Comparison of ENCODE assay signal across 8 mouse cellular contexts in genomic region chr14:78731240-78731639, GRCm38 (mm10). TPM values are rescaled to one million over a fixed set of nuclear protein-coding genes. Genes with fewer than 3 reads are reported as not detected.
DNase-seq lines count a peak whose midpoint lies in the region; ATAC-seq and TF ChIP-seq lines count a peak whose summit lies in the region.

No protein-coding gene starts in this region.

- H3K9me3 ChIP-seq in CH12.LX (replicated peaks; ENCODE audit: low read length), result no peaks in the 10 kb centered on the region
- H3K9me3 ChIP-seq in forebrain, embryonic 14.5 days (replicated peaks; ENCODE audit: control insufficient read depth, low read length), result no peaks in the 10 kb centered on the region
- H3K9me3 ChIP-seq in hindbrain, embryonic 15.5 days, result no peaks in the 10 kb centered on the region
- no peaks in the 10 kb centered on the region for H3K9me3 ChIP-seq in midbrain, embryonic 10.5 days (replicated peaks)
- H3K9me3 ChIP-seq in stomach, postnatal 0 days (ENCODE audit: control insufficient read depth, low read length), result no peaks in the 10 kb centered on the region

- no peak for ATAC-seq in forebrain, embryonic 14.5 days
- ATAC-seq in hindbrain, embryonic 15.5 days (ENCODE audit: low FRiP score, low read depth), result no peak
- no peak for ATAC-seq in stomach, postnatal 0 days (ENCODE audit: low FRiP score, low TSS enrichment)

- WGBS in bone marrow, adult 2 months, result 11% methylated on average over 12 of the region's 12 CpGs
- WGBS in forebrain, embryonic 14.5 days, result 10% methylated on average over 12 of the region's 12 CpGs
- 3% methylated on average over 12 of the region's 12 CpGs for WGBS in hindbrain, embryonic 15.5 days
- WGBS in midbrain, embryonic 10.5 days, result 7% methylated on average over 12 of the region's 12 CpGs
- WGBS in stomach, postnatal 0 days, result 21% methylated on average over 12 of the region's 12 CpGs

- H3K36me3 ChIP-seq in CH12.LX (replicated peaks in 1 of 2; ENCODE audit: control insufficient read depth in 1 of 2, insufficient read depth in 1 of 2, low read length in 1 of 2), result no peaks in the 10 kb centered on the region
- no peaks in the 10 kb centered on the region for H3K36me3 ChIP-seq in forebrain, embryonic 14.5 days (ENCODE audit: control insufficient read depth, insufficient read depth, low read length)
- no peaks in the 10 kb centered on the region for H3K36me3 ChIP-seq in hindbrain, embryonic 15.5 days
- H3K36me3 ChIP-seq in midbrain, embryonic 10.5 days, result no peaks in the 10 kb centered on the region
- no peaks in the 10 kb centered on the region for H3K36me3 ChIP-seq in stomach, postnatal 0 days (ENCODE audit: control insufficient read depth, insufficient read depth, low read length)

- TF ChIP-seq POLR2A in CH12.LX (IDR thresholded peaks at IDR 0.05; ENCODE audit: low read depth, low read length), result no peak
- no peak for TF ChIP-seq POLR2A in bone marrow, adult 2 months (IDR thresholded peaks at IDR 0.05; ENCODE audit: borderline replicate concordance, control insufficient read depth, low read depth, low read length)

- no peak for TF ChIP-seq EP300 in CH12.LX (IDR thresholded peaks at IDR 0.05; ENCODE audit: low read length)
- TF ChIP-seq EP300 in stomach, postnatal 0 days (optimal IDR thresholded peaks at IDR 0.05), result no peak

- H3K27me3 ChIP-seq in CH12.LX (replicated peaks), result no peaks in the 10 kb centered on the region
- H3K27me3 ChIP-seq in forebrain, embryonic 14.5 days (replicated peaks; ENCODE audit: control insufficient read depth, insufficient read depth, low read length), result peaks cover 4% of the 10 kb centered on the region; the same call in 1 of the 2 replicates
- H3K27me3 ChIP-seq in hindbrain, embryonic 15.5 days, result 0 out of 2 replicates have a peak, but pooled peaks cover 7% of the 10 kb centered on the region
- peaks cover 85% of the 10 kb centered on the region for H3K27me3 ChIP-seq in midbrain, embryonic 10.5 days (ENCODE audit: low read depth, poor library complexity, severe bottlenecking)
- no peaks in the 10 kb centered on the region for H3K27me3 ChIP-seq in stomach, postnatal 0 days (ENCODE audit: control insufficient read depth, insufficient read depth, low read length)

- H3K4me2 ChIP-seq in CH12.LX (ENCODE audit: insufficient read depth, low read depth, poor library complexity, severe bottlenecking), result peak overlapping the region; percentile 91
- peak overlapping the region; percentile 99 for H3K4me2 ChIP-seq in forebrain, embryonic 14.5 days (ENCODE audit: low read length)
- H3K4me2 ChIP-seq in hindbrain, embryonic 15.5 days, result peak overlapping the region; percentile 90
- peak overlapping the region; percentile 97 for H3K4me2 ChIP-seq in stomach, postnatal 0 days (replicated peaks; ENCODE audit: low read depth)

- DNase-seq in CH12.LX (ENCODE audit: extremely low read depth), result no peak
- DNase-seq in forebrain, embryonic 14.5 days (ENCODE audit: low spot score), result peak; percentile 48
- DNase-seq in left cerebral cortex, postnatal 4 days, result peak; percentile 35
- peak; percentile 36 for DNase-seq in midbrain, embryonic 10.5 days (ENCODE audit: low spot score)
- no peak for DNase-seq in stomach, postnatal 0 days (ENCODE audit: low spot score)
- DNase-seq in c-Kit-positive CD71-positive TER-119-positive erythroid progenitor cells, embryonic 14.5 days (ENCODE audit: low spot score), result no peak

- in situ Hi-C loops in CH12.LX (cut with MboI; ENCODE audit: low pct_ligation_motif_present, low pct_unique_long_range_greater_than_20kb, low sequenced_read_pairs), result no loop called here

- TF ChIP-seq RAD21 in CH12.LX (IDR thresholded peaks at IDR 0.05; ENCODE audit: low read depth, low read length), result no peak; the same call in 1 of the 2 replicates

- H3K27ac ChIP-seq in CH12.LX (ENCODE audit: insufficient read depth, low read depth), result no peak overlapping the region
- H3K27ac ChIP-seq in bone marrow, adult 2 months (ENCODE audit: control insufficient read depth, insufficient read depth, low read depth, low read length, poor library complexity), result no peak overlapping the region
- H3K27ac ChIP-seq in forebrain, embryonic 14.5 days (ENCODE audit: low read depth, low read length), result no peak overlapping the region
- no peak overlapping the region for H3K27ac ChIP-seq in hindbrain, embryonic 15.5 days (replicated peaks)
- no peak overlapping the region for H3K27ac ChIP-seq in midbrain, embryonic 10.5 days (replicated peaks)
- no peak overlapping the region for H3K27ac ChIP-seq in stomach, postnatal 0 days (replicated peaks)

- TF ChIP-seq CTCF in CH12.LX (conservative IDR thresholded peaks at IDR 0.05 in 1 of 2, IDR thresholded peaks at IDR 0.05 in 1 of 2; ENCODE audit: low read depth in 2 of 2, low read length in 2 of 2), result peak in 1 of 2 experiments; percentile 6; a peak in 1 of 4 replicates
- no peak for TF ChIP-seq CTCF in bone marrow, adult 2 months (IDR thresholded peaks at IDR 0.05; ENCODE audit: control insufficient read depth, insufficient read depth, low read length)
- TF ChIP-seq CTCF in stomach, postnatal 0 days (IDR thresholded peaks at IDR 0.05; ENCODE audit: low read depth), result peak; percentile 51

- dilution Hi-C loops in CH12.LX (cut with MboI; ENCODE audit: extremely low pct_ligation_motif_present, extremely low pct_unique_long_range_greater_than_20kb, low sequenced_read_pairs), result no loop called here

- H3K9ac ChIP-seq in CH12.LX (ENCODE audit: insufficient read depth, low read depth), result no peak overlapping the region
- peak overlapping the region; percentile 80 for H3K9ac ChIP-seq in forebrain, embryonic 14.5 days (ENCODE audit: low read length)
- peak overlapping the region; percentile 88 for H3K9ac ChIP-seq in hindbrain, embryonic 15.5 days
- H3K9ac ChIP-seq in stomach, postnatal 0 days (ENCODE audit: low read length), result no peak overlapping the region

- intact Hi-C loops in left cerebral cortex, postnatal 4 days (cut with DNase I), result loop anchor here (5.0 kb wide), 2 partner anchors 116 to 376 kb away; partner anchors contain the start of gene Vwa8

- no peaks in the 10 kb centered on the region for H3K79me2 ChIP-seq in CH12.LX (replicated peaks; ENCODE audit: control insufficient read depth, extremely low read depth, insufficient read depth, poor library complexity, severe bottlenecking)

- peak overlapping the region; percentile 40 to 95 (median 70) for H3K4me3 ChIP-seq in CH12.LX (replicated peaks in 1 of 3; ENCODE audit: low read depth in 2 of 3, low read length in 2 of 3, poor library complexity in 1 of 3)
- peak overlapping the region; percentile 68 for H3K4me3 ChIP-seq in bone marrow, adult 2 months (replicated peaks; ENCODE audit: control insufficient read depth, low read depth, low read length)
- H3K4me3 ChIP-seq in forebrain, embryonic 14.5 days (ENCODE audit: low read depth, low read length), result peak overlapping the region; percentile 75
- peak overlapping the region; percentile 85 for H3K4me3 ChIP-seq in hindbrain, embryonic 15.5 days
- H3K4me3 ChIP-seq in midbrain, embryonic 10.5 days, result peak overlapping the region; percentile 82
- peak overlapping the region; percentile 75 for H3K4me3 ChIP-seq in stomach, postnatal 0 days (ENCODE audit: low read depth, low read length)

- H3K4me1 ChIP-seq in CH12.LX (ENCODE audit: control insufficient read depth in 1 of 2, insufficient read depth in 2 of 2), result peaks cover 7 to 32% of the 10 kb centered on the region in 2 experiments
- no peaks in the 10 kb centered on the region for H3K4me1 ChIP-seq in bone marrow, adult 2 months (ENCODE audit: control insufficient read depth, insufficient read depth, low read length)
- peaks cover 10% of the 10 kb centered on the region; the same call in 1 of the 2 replicates for H3K4me1 ChIP-seq in forebrain, embryonic 14.5 days (ENCODE audit: control insufficient read depth, insufficient read depth, low read length)
- H3K4me1 ChIP-seq in hindbrain, embryonic 15.5 days (replicated peaks), result peaks cover 25% of the 10 kb centered on the region
- H3K4me1 ChIP-seq in midbrain, embryonic 10.5 days, result peaks cover 38% of the 10 kb centered on the region
- no peaks in the 10 kb centered on the region for H3K4me1 ChIP-seq in stomach, postnatal 0 days (replicated peaks; ENCODE audit: control insufficient read depth, insufficient read depth)

TF ChIP-seq in CH12.LX, 34 proteins besides CTCF, POLR2A, EP300 and RAD21:
- TF ChIP-seq NELFE (IDR thresholded peaks at IDR 0.05; ENCODE audit: low read depth, low read length), result no peak; the same call in 1 of the 2 replicates
- peak; percentile 25 for TF ChIP-seq SMC3 (IDR thresholded peaks at IDR 0.05; ENCODE audit: low read depth, low read length)
- no peak for TF ChIP-seq KAT2A (IDR thresholded peaks at IDR 0.05; ENCODE audit: insufficient replicate concordance, low read length)
- no peak for TF ChIP-seq RCOR1 (conservative IDR thresholded peaks at IDR 0.05; ENCODE audit: low read depth, low read length)
- TF ChIP-seq MXI1 (IDR thresholded peaks at IDR 0.05; ENCODE audit: low read depth, low read length), result no peak

RNA-seq across cellular contexts. Expression of gene Dgkh, which starts 1.3 kb away (rescaled TPM):
- total RNA-seq in CH12.LX (2012; rRNA removed) (2.4 and 2.7 TPM in 2 replicates), CH12.LX (2014; rRNA removed) (0.83 and 1.1 TPM in 2 replicates)
- 2.9 and 3.3 TPM in 2 replicates for polyA plus RNA-seq in CH12.LX (2012; ENCODE audit: insufficient read length, low read depth)
- 1.0 and 6.9 TPM in 2 replicates for polyA plus RNA-seq in bone marrow, adult 2 months (2011; ENCODE audit: insufficient read depth, insufficient read length, low replicate concordance, missing spikeins)
- polyA plus RNA-seq in forebrain, embryonic 14.5 days (2014; fragmentation: Nextera tagmentation; extraction: Ambion mirVana), result 1.5 and 2.1 TPM in 2 replicates
- polyA plus RNA-seq in hindbrain, embryonic 15.5 days (2015; fragmentation: Nextera tagmentation; extraction: Ambion mirVana), result 3.5 and 5.0 TPM in 2 replicates
- 10 to 100 TPM; 61.0 to 64.8 TPM for total RNA-seq in left cerebral cortex, postnatal 4 days (2021)
- 0.71 and 0.73 TPM in 2 replicates for polyA plus RNA-seq in midbrain, embryonic 10.5 days (2016; fragmentation: Nextera tagmentation; extraction: Ambion mirVana)
- 0.76 and 0.86 TPM in 2 replicates for polyA plus RNA-seq in stomach, postnatal 0 days (2015; fragmentation: Nextera tagmentation; extraction: Ambion mirVana)

Comparison
In these comparisons a context has a peak if more than half of its experiments do, and no peak if none do; other contexts are left out.
1. DNase-seq: peak in forebrain, embryonic 14.5 days (single experiment), left cerebral cortex, postnatal 4 days (single experiment) and midbrain, embryonic 10.5 days (single experiment); none in CH12.LX (single experiment), stomach, postnatal 0 days (single experiment) and c-Kit-positive CD71-positive TER-119-positive erythroid progenitor cells, embryonic 14.5 days (single experiment).
2. H3K9ac ChIP-seq: peak in forebrain, embryonic 14.5 days (single experiment) and hindbrain, embryonic 15.5 days (single experiment); none in CH12.LX (single experiment) and stomach, postnatal 0 days (single experiment).
3. Peak in every context shown above with its lines, with median percentiles within 50 percentile points of each other: H3K4me2 ChIP-seq and H3K4me3 ChIP-seq.